Mouse (Mus musculus) ES-Bruce4 (cell line): ENCODE data around the gene Entpd1. TPM values are rescaled to one million over a fixed set of nuclear protein-coding genes. Genes with fewer than 3 reads are reported as not detected.

ENCODE experiments used
- H3K27ac ChIP-seq: 2 replicates; pipeline ENCODE4 v1.5.1; 2012; ENCODE audit warnings: low read length, inconsistent platforms; ENCODE audit not compliant: insufficient read depth
- H3K27me3 ChIP-seq: 2 replicates; pipeline ENCODE4 v1.6.1; 2012; ENCODE audit warnings: mild to moderate bottlenecking, low read length, inconsistent platforms; ENCODE audit not compliant: control insufficient read depth, poor library complexity, insufficient read depth, severe bottlenecking
- H3K36me3 ChIP-seq: 2 replicates; pipeline ENCODE4 v1.6.1; 2012; ENCODE audit warnings: inconsistent platforms, mild to moderate bottlenecking, low read length, moderate library complexity; ENCODE audit not compliant: control insufficient read depth, poor library complexity, insufficient read depth, severe bottlenecking
- H3K4me1 ChIP-seq: one replicate; pipeline ENCODE4 v1.8.1; 2011; ENCODE audit warnings: low read length; ENCODE audit not compliant: control insufficient read depth, insufficient read depth
- H3K4me3 ChIP-seq: 2 replicates; pipeline ENCODE4 v1.5.1; 2011; ENCODE audit warnings: low read depth, mild to moderate bottlenecking, low read length
- H3K9ac ChIP-seq: 2 replicates; pipeline ENCODE4 v1.6.1; 2012; ENCODE audit warnings: low read depth, mild to moderate bottlenecking, inconsistent platforms; ENCODE audit not compliant: poor library complexity, severe bottlenecking
- H3K9me3 ChIP-seq: replicated peaks from 2 replicates; pipeline ENCODE4 v1.6.1; 2012; ENCODE audit warnings: mild to moderate bottlenecking, low read length, inconsistent platforms; ENCODE audit not compliant: control insufficient read depth, poor library complexity, insufficient read depth, severe bottlenecking
- CTCF ChIP-seq: IDR thresholded peaks from one replicate; pipeline ENCODE4 v1.8.1; 2011; ENCODE audit warnings: low read depth, low read length
- EP300 ChIP-seq: IDR thresholded peaks from 2 replicates; pipeline ENCODE4 v1.6.1; 2011; ENCODE audit warnings: low read depth, low read length; ENCODE audit not compliant: insufficient read depth
- POLR2A ChIP-seq: IDR thresholded peaks from one replicate; pipeline ENCODE4 v1.8.1; 2011; ENCODE audit warnings: low read length; ENCODE audit not compliant: insufficient read depth
- polyA plus RNA-seq: library from polyadenylated mRNA; stranded (reverse); fragments of >200 nt; gene quantifications from 2 replicates; pipeline ENCODE4 v1.2.4, GENCODE M21; 2011; ENCODE audit warnings: low read depth; ENCODE audit not compliant: missing spikeins, insufficient read depth, insufficient read length

Entpd1 gene
- polyA plus RNA-seq, 1 experiment, result not detected

GRCm38 (mm10) chr19:40719439-40720105 lies 107.4 kb downstream of the Entpd1 start:
- Histone ChIP-seq H3K9me3 (no peaks in the 10 kb centered on the region), H3K4me3 (no peak overlapping the region), H3K4me1 (peaks cover 3% of the 10 kb centered on the region), H3K27ac (no peak overlapping the region), H3K9ac (no peak overlapping the region), H3K27me3 (no peaks in the 10 kb centered on the region), H3K36me3 (no peaks in the 10 kb centered on the region)
- TF ChIP-seq POLR2A (no peak), EP300 (no peak), CTCF (no peak)

DNA sequence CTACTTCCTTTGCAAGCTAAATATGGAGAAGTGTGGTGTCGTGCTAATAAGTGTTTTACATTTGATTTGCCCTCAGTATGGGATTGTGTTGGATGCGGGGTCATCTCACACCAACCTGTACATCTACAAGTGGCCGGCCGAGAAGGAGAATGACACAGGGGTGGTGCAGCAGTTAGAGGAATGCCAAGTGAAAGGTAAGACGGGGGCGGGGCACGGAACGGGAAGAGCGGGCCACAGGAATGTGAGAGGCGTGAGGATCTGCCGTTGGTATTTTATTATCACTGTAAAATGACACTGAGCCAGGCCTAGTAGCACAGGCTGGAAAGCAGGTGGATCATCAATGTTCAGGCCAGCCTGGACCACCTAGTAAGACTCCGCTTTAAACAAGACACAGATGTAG lies 108.2 kb downstream of the Entpd1 start:
- Histone ChIP-seq H3K4me1 (peaks cover 3% of the 10 kb centered on the region), H3K36me3 (no peaks in the 10 kb centered on the region), H3K9ac (no peak overlapping the region), H3K27me3 (no peaks in the 10 kb centered on the region), H3K9me3 (no peaks in the 10 kb centered on the region), H3K27ac (no peak overlapping the region), H3K4me3 (no peak overlapping the region)
- TF ChIP-seq POLR2A, result no peak
- no peak for TF ChIP-seq CTCF
- TF ChIP-seq EP300, result no peak

DNA sequence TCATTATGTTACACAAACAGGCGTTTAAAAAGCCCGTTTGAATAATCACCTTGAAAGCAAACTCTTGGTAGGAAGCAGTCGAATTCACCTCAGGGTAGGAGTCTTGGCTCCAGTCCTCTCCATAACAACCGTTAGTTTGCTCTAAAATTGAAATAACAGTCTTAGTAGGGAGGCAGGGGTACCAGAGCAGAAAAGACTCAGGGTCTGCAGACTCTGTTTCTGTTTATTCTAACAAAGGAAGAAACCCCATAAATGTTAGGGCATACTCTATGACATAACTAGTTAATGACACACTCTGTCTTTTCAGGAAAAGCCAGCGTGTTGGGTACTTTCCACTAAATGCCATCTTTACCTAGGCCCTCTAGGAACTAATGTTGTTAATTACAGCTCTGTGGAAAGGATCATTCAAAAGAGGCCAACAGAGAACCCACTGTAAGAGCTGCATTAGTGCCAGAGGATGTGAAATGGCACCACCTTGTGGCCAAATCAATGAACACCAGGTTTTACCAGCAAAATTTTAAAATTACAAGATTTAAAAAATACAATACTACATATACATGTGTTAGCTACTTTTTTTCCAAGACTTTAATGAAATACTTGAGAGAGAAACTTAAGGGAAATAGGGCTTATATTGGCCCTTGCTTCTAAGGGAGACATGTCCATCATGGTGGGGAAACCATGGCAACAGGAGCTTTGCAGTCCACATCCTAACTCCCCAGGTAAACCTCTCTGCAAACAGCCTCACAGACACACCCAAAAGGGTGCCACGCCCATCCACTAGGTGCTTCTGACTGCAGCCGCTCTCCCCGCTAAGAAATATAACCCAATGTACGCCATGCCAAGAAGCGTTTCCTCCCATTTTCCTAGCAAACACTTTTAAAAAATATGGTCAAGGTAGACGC lies 110.2 kb downstream of the Entpd1 start:
- no peak for TF ChIP-seq CTCF
- TF ChIP-seq EP300, result no peak
- no peak for TF ChIP-seq POLR2A
- H3K27me3 ChIP-seq, result no peaks in the 10 kb centered on the region
- H3K9ac ChIP-seq, result no peak overlapping the region

DNA sequence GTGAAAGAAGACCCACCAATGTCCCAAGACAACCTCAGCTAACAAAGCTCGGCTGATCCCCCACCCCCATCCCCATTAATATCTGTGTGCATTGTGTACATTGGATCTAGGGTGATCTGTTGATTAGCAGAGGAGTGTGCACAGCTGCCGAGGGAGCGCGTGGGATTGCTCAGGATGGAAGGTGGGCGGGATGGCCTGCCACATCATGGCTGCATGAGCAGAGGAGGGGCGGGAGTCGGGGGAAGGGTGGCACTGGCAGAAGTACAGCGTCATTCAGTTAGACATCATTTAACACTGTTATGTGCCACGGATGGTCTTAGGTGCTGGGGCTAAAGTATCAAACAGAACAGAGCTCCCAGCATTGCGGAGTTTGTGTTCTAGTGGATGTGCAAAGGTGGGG lies 111.3 kb downstream of the Entpd1 start:
- TF ChIP-seq POLR2A, result no peak
- no peak for TF ChIP-seq EP300
- TF ChIP-seq CTCF, result no peak
- H3K27me3 ChIP-seq, result no peaks in the 10 kb centered on the region
- H3K4me3 ChIP-seq, result no peak overlapping the region
- no peak overlapping the region for H3K27ac ChIP-seq
- no peaks in the 10 kb centered on the region for H3K36me3 ChIP-seq
- no peak overlapping the region for H3K9ac ChIP-seq
- H3K9me3 ChIP-seq, result no peaks in the 10 kb centered on the region
- H3K4me1 ChIP-seq, result peaks cover 3% of the 10 kb centered on the region

More for the DNA sequence above, 110.2 kb downstream of the Entpd1 start:
- H3K27ac ChIP-seq, result no peak overlapping the region
- H3K36me3 ChIP-seq, result no peaks in the 10 kb centered on the region
- H3K4me3 ChIP-seq, result no peak overlapping the region
- H3K4me1 ChIP-seq, result peaks cover 3% of the 10 kb centered on the region
- no peaks in the 10 kb centered on the region for H3K9me3 ChIP-seq

- Histone ChIP-seq H3K27ac (no peak overlapping the region), H3K4me3 (no peak overlapping the region), H3K9ac (no peak overlapping the region), H3K4me1 (no peaks in the 10 kb centered on the region), H3K9me3 (no peaks in the 10 kb centered on the region), H3K36me3 (no peaks in the 10 kb centered on the region), H3K27me3 (no peaks in the 10 kb centered on the region)
- TF ChIP-seq EP300 (no peak), POLR2A (no peak), CTCF (no peak)
Observed at GRCm38 (mm10) chr19:40726148-40726547, 114.0 kb downstream of the Entpd1 start.

- H3K27me3 ChIP-seq, result no peaks in the 10 kb centered on the region
- H3K9me3 ChIP-seq, result no peaks in the 10 kb centered on the region
- H3K4me1 ChIP-seq, result no peaks in the 10 kb centered on the region
- H3K9ac ChIP-seq, result no peak overlapping the region
- H3K27ac ChIP-seq, result no peak overlapping the region
- H3K4me3 ChIP-seq, result no peak overlapping the region
- H3K36me3 ChIP-seq, result no peaks in the 10 kb centered on the region
- TF ChIP-seq CTCF (no peak), EP300 (no peak), POLR2A (no peak)
Observed at GRCm38 (mm10) chr19:40726614-40727013, 114.4 kb downstream of the Entpd1 start.
